Mouse (Mus musculus) embryonic fibroblast, embryonic 13.5 days (primary cell): ENCODE measurements around the gene Zan. TPM values are rescaled to one million over a fixed set of nuclear protein-coding genes. Genes with fewer than 3 reads are reported as not detected.
"Not testable (repeated sequence)": the region's sequence is repeated elsewhere in the genome, so short reads cannot be mapped to it uniquely, and the experiment has no call there.

Experiments used
- H3K27ac ChIP-seq: 2 replicates; pipeline ENCODE4 v1.5.1; 2012; ENCODE audit warnings: low read length, control low read depth, inconsistent platforms; ENCODE audit not compliant: insufficient read depth
- H3K4me1 ChIP-seq: 2 replicates; pipeline ENCODE4 v1.6.1; 2011; ENCODE audit warnings: low read length; ENCODE audit not compliant: control insufficient read depth, insufficient read depth
- H3K4me3 ChIP-seq: 2 replicates; pipeline ENCODE4 v1.5.1; 2011; ENCODE audit warnings: mild to moderate bottlenecking, control low read depth, low read length; ENCODE audit not compliant: insufficient read depth
- CTCF ChIP-seq: IDR thresholded peaks from 2 replicates; pipeline ENCODE4 v1.5.1; 2011; ENCODE audit warnings: mild to moderate bottlenecking, control low read depth, low read length, moderate library complexity, borderline replicate concordance; ENCODE audit not compliant: insufficient read depth
- POLR2A ChIP-seq: IDR thresholded peaks from 2 replicates; pipeline ENCODE4 v1.6.1; 2011; ENCODE audit warnings: low read depth, mild to moderate bottlenecking, control low read depth, low read length, moderate library complexity
- polyA plus RNA-seq: library from polyadenylated mRNA; stranded (reverse); fragments of >200 nt; gene quantifications from 2 replicates; pipeline ENCODE4 v1.2.4, GENCODE M21; 2011; ENCODE audit warnings: low read depth; ENCODE audit not compliant: missing spikeins, insufficient read length

Zan gene
- polyA plus RNA-seq, 1 experiment: 0.19 TPM

DNA sequence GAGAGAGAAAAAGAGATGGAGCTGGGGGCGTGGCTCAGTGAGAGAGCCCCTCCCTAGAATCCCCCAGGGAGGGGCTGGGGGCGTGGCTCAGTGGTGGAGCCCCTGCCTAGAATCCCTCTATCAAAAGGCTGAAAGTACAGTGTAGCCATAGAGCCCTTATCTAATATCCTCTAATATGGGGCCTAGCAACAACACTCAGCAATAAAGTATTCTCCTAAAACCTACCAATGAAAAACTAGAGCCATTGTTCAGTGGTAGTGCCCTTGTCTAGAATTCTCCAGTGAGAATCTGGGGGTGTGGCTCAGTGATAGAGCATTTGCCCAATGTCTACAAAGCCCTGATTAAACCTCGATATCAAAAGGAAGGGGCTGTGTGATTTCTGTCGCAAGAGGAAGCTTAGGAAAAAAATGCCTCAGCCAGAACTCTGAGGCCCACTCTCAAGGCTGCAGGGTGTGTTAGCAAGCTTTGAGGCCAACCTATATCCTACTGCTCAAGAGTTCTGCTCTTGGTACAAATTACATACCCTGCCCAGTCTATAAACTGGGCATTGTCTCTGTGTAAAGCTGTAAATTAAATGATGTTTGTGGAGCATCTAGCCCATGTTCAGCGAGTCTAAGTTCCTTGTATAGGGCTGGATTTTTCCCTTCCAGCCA, 4.5 kb downstream of the Zan start:
- H3K27ac ChIP-seq: no peak overlapping the region

DNA sequence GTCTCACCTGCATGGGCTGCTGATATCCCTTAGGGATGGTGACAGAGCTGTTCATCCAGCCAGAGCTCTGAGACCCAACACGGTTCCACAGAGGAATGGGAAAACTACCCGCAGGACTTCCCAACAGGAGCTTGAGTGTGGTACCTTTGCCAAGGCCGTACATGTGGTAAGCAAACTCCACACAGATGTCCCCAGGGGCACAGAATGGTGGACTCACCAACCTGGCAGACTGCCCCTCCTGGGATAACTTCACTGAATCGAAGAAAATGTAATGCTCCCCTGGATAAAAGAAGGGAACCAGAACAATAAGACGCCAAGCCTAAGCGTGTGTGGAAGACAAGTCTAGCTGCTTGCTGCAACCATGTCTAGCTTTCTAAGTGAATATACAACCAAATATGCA, 9.9 kb downstream of the Zan start:
- no peak for TF ChIP-seq POLR2A
- TF ChIP-seq CTCF: no peak
- Histone ChIP-seq H3K27ac (no peak overlapping the region), H3K4me3 (no peak overlapping the region), H3K4me1 (no peaks in the 10 kb centered on the region)

More for the DNA sequence above, 4.5 kb downstream of the Zan start:
- Histone ChIP-seq H3K4me1 (no peaks in the 10 kb centered on the region), H3K4me3 (no peak overlapping the region)
- TF ChIP-seq CTCF (no peak), POLR2A (no peak)

DNA sequence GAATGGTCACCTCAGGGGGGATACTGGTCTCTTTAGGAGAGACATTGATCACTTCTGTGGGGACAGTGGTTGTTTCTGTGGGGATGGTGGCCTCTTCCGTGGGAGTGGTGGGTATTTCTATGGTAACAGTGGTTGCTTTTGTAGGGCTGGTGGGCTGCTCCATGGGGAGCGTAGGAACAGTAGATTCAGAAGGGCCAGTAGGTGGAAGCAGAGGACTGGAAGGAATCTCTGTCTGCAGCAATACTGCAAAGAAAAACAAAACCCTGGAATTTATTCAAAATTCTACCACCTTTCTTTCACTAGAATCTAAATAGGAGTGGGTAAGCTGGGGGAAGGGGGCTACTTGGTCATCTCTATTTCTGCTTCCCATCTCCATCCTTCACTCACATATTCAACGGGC, 11.8 kb downstream of the Zan start:
- no peak for TF ChIP-seq CTCF
- no peak for TF ChIP-seq POLR2A
- H3K27ac ChIP-seq: no peak overlapping the region
- H3K4me3 ChIP-seq: no peak overlapping the region
- no peaks in the 10 kb centered on the region for H3K4me1 ChIP-seq

DNA sequence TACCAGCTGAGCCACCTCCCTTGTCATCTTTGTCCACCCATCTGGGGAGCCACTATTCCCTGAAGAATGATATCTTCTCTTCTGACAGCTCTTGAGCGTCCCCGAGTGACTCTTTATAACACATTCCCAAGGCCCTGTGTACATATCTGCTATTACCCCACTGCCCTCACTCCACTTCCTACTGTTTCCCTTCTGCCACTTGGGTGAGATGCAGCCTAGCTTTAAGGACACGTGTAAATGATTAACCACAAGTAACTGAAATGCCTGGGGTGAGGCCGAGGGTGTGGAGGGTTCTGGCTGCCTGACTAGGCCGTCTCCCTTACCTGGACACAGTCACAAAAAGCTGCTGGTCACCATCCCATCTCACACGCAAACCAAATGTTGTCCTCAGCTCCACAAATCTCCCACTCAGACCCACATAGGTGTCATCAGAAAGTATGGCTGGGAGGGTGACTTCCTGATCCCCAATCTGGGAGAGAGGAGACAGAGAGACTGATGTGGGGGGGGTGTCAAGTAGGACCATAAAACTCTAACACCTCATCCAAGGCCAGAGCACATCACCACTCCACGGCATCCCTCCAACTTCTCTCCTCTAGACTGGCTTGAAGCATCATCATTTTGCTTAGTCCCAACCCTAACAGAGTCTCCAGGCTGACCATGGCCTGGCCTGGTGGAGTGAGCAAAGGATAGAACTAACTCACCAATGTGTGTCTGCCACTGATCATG, 20.8 kb downstream of the Zan start:
- no peak overlapping the region for H3K27ac ChIP-seq
- no peak for TF ChIP-seq POLR2A
- no peak for TF ChIP-seq CTCF

DNA sequence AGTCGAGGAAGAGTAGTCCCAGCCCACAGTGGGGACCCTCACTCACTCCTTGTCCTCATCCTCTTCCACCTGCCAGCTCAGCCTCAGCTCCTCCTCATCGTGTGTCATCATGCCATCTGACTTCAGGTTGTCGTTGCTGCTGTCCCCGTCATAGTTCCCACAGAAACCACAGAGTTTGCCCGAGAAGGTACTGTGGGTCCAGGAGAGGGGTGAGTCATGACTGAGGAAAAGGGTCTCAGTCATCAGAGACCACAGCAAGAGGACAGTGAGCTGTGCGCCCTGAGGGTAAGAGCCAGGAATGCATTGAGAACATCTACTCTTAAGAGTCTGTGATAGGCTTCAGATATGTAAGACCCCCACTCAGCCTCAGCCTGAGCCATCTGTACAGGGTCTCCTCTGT, 21.7 kb downstream of the Zan start:
- no peak overlapping the region for H3K4me3 ChIP-seq
- TF ChIP-seq CTCF (no peak), POLR2A (no peak)
- H3K4me1 ChIP-seq: no peaks in the 10 kb centered on the region
- no peak overlapping the region for H3K27ac ChIP-seq

More for the DNA sequence above, 20.8 kb downstream of the Zan start:
- H3K4me1 ChIP-seq: no peaks in the 10 kb centered on the region
- H3K4me3 ChIP-seq: no peak overlapping the region

DNA sequence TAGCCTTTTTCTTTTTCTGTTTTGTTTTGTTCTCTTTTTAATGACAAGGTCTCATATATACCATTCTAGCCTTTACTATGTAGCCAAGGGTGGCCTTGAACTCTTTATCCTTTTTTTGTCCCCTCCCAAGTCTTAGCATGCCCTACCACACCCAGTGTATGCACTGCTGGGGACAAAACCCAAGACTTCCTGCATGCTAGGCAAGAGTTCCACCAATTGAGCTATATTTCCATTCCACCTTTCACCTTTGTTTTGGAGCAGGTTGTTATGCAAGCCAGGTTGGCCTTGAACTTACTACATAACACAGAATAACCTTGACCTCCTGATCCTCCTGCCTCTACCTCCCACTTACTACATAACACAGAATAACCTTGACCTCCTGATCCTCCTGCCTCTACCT, 31.3 kb downstream of the Zan start:
- no peak for TF ChIP-seq POLR2A
- H3K27ac ChIP-seq: no peak overlapping the region
- no peaks in the 10 kb centered on the region for H3K4me1 ChIP-seq
- no peak overlapping the region for H3K4me3 ChIP-seq

DNA sequence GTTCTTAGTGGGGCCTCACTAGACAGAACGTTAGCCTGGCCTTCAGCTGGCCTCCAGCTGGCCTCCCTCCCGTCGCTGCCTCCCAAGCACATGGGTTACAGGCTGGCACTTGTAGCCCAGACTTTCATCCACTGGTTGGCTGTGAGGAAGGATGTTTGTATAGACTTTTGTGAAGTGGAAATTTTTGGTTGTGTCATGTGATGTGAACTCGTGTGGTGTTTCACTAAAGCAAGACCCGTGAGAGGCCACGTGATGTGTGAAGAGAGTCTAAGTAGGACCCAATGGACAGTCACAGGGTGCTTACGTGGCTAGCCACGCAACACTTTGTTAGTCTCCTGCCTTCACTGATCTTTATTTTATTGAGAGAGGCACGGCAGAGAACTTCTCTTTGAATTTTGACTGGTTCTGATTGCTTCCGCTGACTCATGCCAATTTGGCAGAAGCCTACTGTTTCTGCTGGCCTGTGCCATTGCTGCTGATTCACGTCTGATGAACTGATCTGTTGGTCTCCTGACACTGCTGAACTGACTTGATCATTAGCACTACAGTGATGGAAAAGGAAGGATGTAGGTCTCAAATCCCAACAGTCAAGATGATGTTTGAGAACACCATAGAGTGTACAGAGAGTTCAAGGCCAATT, 36.5 kb downstream of the Zan start:
- no peak overlapping the region for H3K4me3 ChIP-seq
- TF ChIP-seq POLR2A (no peak), CTCF (no peak)
- H3K4me1 ChIP-seq: no peaks in the 10 kb centered on the region
- H3K27ac ChIP-seq: no peak overlapping the region

DNA sequence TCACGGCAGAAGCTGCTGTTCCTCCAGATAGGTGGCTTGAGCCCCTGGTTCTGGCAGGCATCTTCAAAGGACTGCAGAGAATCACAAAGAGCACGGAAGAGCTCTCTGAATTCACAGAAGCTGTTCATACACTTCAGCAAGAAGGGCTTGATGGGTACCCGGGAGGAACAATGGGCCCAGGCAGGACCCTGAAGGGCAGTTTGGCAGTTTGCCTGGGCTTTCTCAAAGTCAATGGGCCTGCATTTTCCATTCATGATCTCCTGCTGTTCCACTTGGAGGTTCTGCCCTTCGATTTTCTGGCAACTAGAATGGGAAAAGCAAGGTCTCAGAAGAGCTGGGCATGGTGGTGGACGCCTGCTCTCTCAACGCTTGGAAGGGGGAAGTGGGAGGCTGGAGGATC, 43.0 kb downstream of the Zan start:
- H3K4me3 ChIP-seq: no peak overlapping the region
- no peak overlapping the region for H3K27ac ChIP-seq
- H3K4me1 ChIP-seq: no peaks in the 10 kb centered on the region
- TF ChIP-seq CTCF (no peak), POLR2A (no peak)

DNA sequence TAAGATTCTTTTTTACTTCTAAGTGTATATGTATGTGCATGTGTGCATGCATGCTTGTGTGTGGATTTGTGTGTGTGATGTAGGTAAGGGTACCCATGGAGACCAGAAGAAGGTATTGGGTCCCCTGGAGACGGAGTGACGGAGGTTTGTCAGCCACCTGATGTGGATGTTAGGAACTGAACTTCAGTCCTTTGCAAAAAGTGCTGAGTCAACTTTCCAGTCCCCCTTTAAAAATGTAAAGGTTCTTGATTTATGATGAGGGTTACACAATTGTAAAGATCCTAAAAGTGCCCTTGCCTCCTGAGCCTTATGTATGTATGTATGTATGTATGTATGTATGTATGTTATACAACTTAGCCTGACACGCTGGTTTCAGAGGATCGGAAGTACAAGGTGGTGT, 46.5 kb downstream of the Zan start:
- not testable (repeated sequence) for H3K27ac ChIP-seq, H3K4me3 ChIP-seq, H3K4me1 ChIP-seq

DNA sequence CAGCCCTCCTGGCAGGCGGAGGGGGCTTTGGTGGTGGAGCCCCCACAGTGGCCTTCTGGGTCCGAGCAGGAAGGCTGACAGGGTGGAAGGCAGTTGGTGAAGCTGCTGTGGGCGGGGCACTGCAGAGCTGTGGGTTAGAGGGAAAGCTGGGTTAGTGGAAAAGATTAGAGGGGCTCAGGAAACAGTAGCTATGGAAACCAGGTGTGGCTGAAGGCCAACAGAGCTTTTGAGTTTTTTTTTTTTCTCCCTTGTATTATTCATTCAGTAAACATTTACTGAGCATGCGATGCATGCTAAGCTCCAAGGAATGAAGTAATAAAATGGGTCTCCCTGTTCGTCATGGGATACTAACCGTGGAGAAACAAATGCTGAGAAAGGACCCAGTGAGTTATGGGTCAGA, 51.2 kb downstream of the Zan start:
- TF ChIP-seq POLR2A: no peak
- no peak for TF ChIP-seq CTCF
- Histone ChIP-seq H3K27ac (no peak overlapping the region), H3K4me3 (no peak overlapping the region), H3K4me1 (peaks cover 11% of the 10 kb centered on the region)
